In the genomic region with DNA sequence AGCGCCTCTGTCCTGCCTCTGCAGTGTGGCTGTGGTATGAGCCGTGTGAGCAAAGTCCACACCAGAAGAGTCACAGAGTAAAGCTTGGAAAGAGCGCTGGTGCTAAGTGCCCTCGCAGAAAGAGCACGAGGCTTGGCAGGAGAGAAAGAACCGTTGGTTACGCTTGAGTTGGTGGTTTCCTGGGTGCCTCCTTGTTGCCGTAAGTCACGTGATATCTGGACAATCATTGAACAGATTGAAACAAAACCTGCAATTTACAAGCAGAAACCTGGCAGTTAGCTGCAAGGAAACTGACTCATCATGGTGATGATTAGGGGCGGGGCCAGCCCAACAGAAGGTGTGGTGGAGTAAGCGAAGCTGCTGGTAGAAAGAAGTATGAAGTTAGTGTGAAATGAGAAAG, we compare ENCODE assay signal across 14 mouse cellular contexts.
A peak's percentile ranks its signal among the peaks of the same experiment; 100 is the strongest.
DNase-seq lines count a peak whose midpoint lies in the region; ATAC-seq and TF ChIP-seq lines count a peak whose summit lies in the region.
"Had no signal": no experiment of that assay in that cellular context is flagged by ENCODE, and none has a peak within 500 bp of the region (broad histone marks: within the 10 kb centered on the region; RNA-seq: fewer than 3 reads in every experiment).

No protein-coding gene starts in this region.

- H3K27ac ChIP-seq in kidney, embryonic 15.5 days, result no peak overlapping the region
- H3K27ac ChIP-seq in stomach, postnatal 0 days (replicated peaks), result no peak overlapping the region
- no peak overlapping the region for H3K27ac ChIP-seq in forebrain, embryonic 11.5 days (ENCODE audit: low read depth, low read length)
- H3K27ac ChIP-seq: heart, embryonic 15.5 days; liver, embryonic 14.5 days had no signal

- H3K4me2 ChIP-seq in kidney, embryonic 15.5 days, result no peak overlapping the region
- H3K4me2 ChIP-seq in stomach, postnatal 0 days (replicated peaks; ENCODE audit: low read depth), result no peak overlapping the region
- no peak overlapping the region for H3K4me2 ChIP-seq in forebrain, embryonic 11.5 days (ENCODE audit: low read depth, low read length, severe bottlenecking)
- H3K4me2 ChIP-seq: heart, embryonic 15.5 days had no signal

- TF ChIP-seq POLR2A in lung, adult 2 months (IDR thresholded peaks at IDR 0.05; ENCODE audit: borderline replicate concordance, extremely low read depth, low read depth, low read length), result no peak

- TF ChIP-seq EP300 in stomach, postnatal 0 days (optimal IDR thresholded peaks at IDR 0.05), result no peak

- peak; percentile 57 for ATAC-seq in kidney, embryonic 15.5 days (replicated peaks; ENCODE audit: low FRiP score)
- peak; percentile 75 for ATAC-seq in stomach, postnatal 0 days (ENCODE audit: low FRiP score, low TSS enrichment)
- ATAC-seq in frontal cortex, adult (ENCODE audit: low TSS enrichment), result no peak
- no peak for ATAC-seq in forebrain, embryonic 11.5 days (replicated peaks; ENCODE audit: low FRiP score)
- ATAC-seq: hindbrain, embryonic 16.5 days had no signal

- no peaks in the 10 kb centered on the region for H3K27me3 ChIP-seq in kidney, embryonic 15.5 days
- no peaks in the 10 kb centered on the region for H3K27me3 ChIP-seq in stomach, postnatal 0 days (ENCODE audit: control insufficient read depth, insufficient read depth, low read length)
- H3K27me3 ChIP-seq in forebrain, embryonic 11.5 days (ENCODE audit: control insufficient read depth, insufficient read depth, low read length), result no peaks in the 10 kb centered on the region
- H3K27me3 ChIP-seq: heart, embryonic 15.5 days had no signal

- DNase-seq in lung, postnatal 36 days, result peak; percentile 2
- no peak for DNase-seq in lung, adult 2 months
- peak; percentile 43 for DNase-seq in brain, adult 2 months (ENCODE audit: low read depth, low spot score)
- DNase-seq in stomach, postnatal 0 days (ENCODE audit: low spot score), result peak; percentile 56
- DNase-seq in spleen, postnatal 36 days (ENCODE audit: low spot score in 2 of 2), result no peak
- DNase-seq in forebrain, embryonic 11.5 days (ENCODE audit: low spot score), result no peak
- DNase-seq: cerebellum, adult 9-11 months; right cerebral cortex, adult 18-20 months had no signal

- WGBS in lung, adult 2 months, result 67% methylated on average over 11 of the region's 11 CpGs
- 62% methylated on average over 11 of the region's 11 CpGs for WGBS in kidney, embryonic 15.5 days
- 60% methylated on average over 11 of the region's 11 CpGs for WGBS in stomach, postnatal 0 days
- 88% methylated on average over 11 of the region's 11 CpGs for WGBS in forebrain, embryonic 11.5 days

- no peak overlapping the region for H3K4me3 ChIP-seq in lung, adult 2 months (replicated peaks; ENCODE audit: extremely low read depth, low read depth, low read length)
- no peak overlapping the region for H3K4me3 ChIP-seq in kidney, embryonic 15.5 days (replicated peaks)
- no peak overlapping the region for H3K4me3 ChIP-seq in stomach, postnatal 0 days (ENCODE audit: low read depth, low read length)
- no peak overlapping the region for H3K4me3 ChIP-seq in forebrain, embryonic 11.5 days (ENCODE audit: low read depth, low read length)
- H3K4me3 ChIP-seq: heart, embryonic 15.5 days; megakaryocyte, embryonic 14.5 days had no signal

- no peak overlapping the region for H3K9ac ChIP-seq in kidney, embryonic 15.5 days
- H3K9ac ChIP-seq in stomach, postnatal 0 days (ENCODE audit: low read length), result no peak overlapping the region
- H3K9ac ChIP-seq in forebrain, embryonic 11.5 days (ENCODE audit: low read length), result no peak overlapping the region
- H3K9ac ChIP-seq: heart, embryonic 15.5 days; liver, embryonic 14.5 days had no signal

- TF ChIP-seq CTCF in lung, adult 2 months (IDR thresholded peaks at IDR 0.05; ENCODE audit: insufficient read depth, low read length), result no peak
- TF ChIP-seq CTCF in stomach, postnatal 0 days (IDR thresholded peaks at IDR 0.05; ENCODE audit: low read depth), result no peak

- no peaks in the 10 kb centered on the region for H3K9me3 ChIP-seq in kidney, embryonic 15.5 days (replicated peaks)
- no peaks in the 10 kb centered on the region for H3K9me3 ChIP-seq in stomach, postnatal 0 days (ENCODE audit: control insufficient read depth, low read length)
- H3K9me3 ChIP-seq in forebrain, embryonic 11.5 days (ENCODE audit: control insufficient read depth, low read length), result no peaks in the 10 kb centered on the region
- H3K9me3 ChIP-seq: heart, embryonic 15.5 days; megakaryocyte, embryonic 14.5 days had no signal

- H3K4me1 ChIP-seq in lung, adult 2 months (ENCODE audit: control insufficient read depth, insufficient read depth, low read length), result no peaks in the 10 kb centered on the region
- peaks cover 15% of the 10 kb centered on the region for H3K4me1 ChIP-seq in kidney, embryonic 15.5 days
- H3K4me1 ChIP-seq in stomach, postnatal 0 days (replicated peaks; ENCODE audit: control insufficient read depth, insufficient read depth), result no peaks in the 10 kb centered on the region
- H3K4me1 ChIP-seq in forebrain, embryonic 11.5 days (replicated peaks; ENCODE audit: control insufficient read depth, insufficient read depth, low read length), result 0 out of 2 replicates have a peak, but pooled peaks cover 1% of the 10 kb centered on the region
- H3K4me1 ChIP-seq: heart, embryonic 15.5 days; megakaryocyte, embryonic 14.5 days had no signal

- no peaks in the 10 kb centered on the region for H3K36me3 ChIP-seq in kidney, embryonic 15.5 days
- H3K36me3 ChIP-seq in stomach, postnatal 0 days (ENCODE audit: control insufficient read depth, insufficient read depth, low read length), result no peaks in the 10 kb centered on the region
- H3K36me3 ChIP-seq in forebrain, embryonic 11.5 days (ENCODE audit: control insufficient read depth, insufficient read depth, low read length), result no peaks in the 10 kb centered on the region
- H3K36me3 ChIP-seq: heart, embryonic 15.5 days had no signal

Comparison
In these comparisons a context has a peak if more than half of its experiments do, and no peak if none do; other contexts are left out.
1. DNase-seq: peak in lung, postnatal 36 days (single experiment), brain, adult 2 months (single experiment) and stomach, postnatal 0 days (single experiment); none in lung, adult 2 months (single experiment), spleen, postnatal 36 days (0 of 2) and forebrain, embryonic 11.5 days (single experiment).
2. ATAC-seq: peak in kidney, embryonic 15.5 days (single experiment) and stomach, postnatal 0 days (single experiment); none in frontal cortex, adult (single experiment) and forebrain, embryonic 11.5 days (single experiment).